Comparison of ENCODE assay signal across 7 mouse cellular contexts in genomic region chr3:88177562-88178345, GRCm38 (mm10). TPM values are rescaled to one million over a fixed set of nuclear protein-coding genes. Genes with fewer than 3 reads are reported as not detected.
DNase-seq lines count a peak whose midpoint lies in the region; ATAC-seq lines count a peak whose summit lies in the region.

No protein-coding gene starts in this region.

- H3K9me3 ChIP-seq in intestine, embryonic 16.5 days (ENCODE audit: control insufficient read depth, low read length), result no peaks in the 10 kb centered on the region
- H3K9me3 ChIP-seq in midbrain, embryonic 11.5 days (ENCODE audit: control insufficient read depth, low read length), result no peaks in the 10 kb centered on the region

- peaks cover 5% of the 10 kb centered on the region; the same call in 1 of the 2 replicates for H3K4me1 ChIP-seq in intestine, embryonic 16.5 days (ENCODE audit: control insufficient read depth, insufficient read depth, low read length)
- H3K4me1 ChIP-seq in midbrain, embryonic 11.5 days (ENCODE audit: control insufficient read depth, insufficient read depth, low read length), result peaks cover 6% of the 10 kb centered on the region; the same call in 1 of the 2 replicates

- under 1% methylated on average over 49 of the region's 49 CpGs for WGBS in intestine, embryonic 16.5 days
- under 1% methylated on average over 49 of the region's 49 CpGs for WGBS in midbrain, embryonic 11.5 days

- peak overlapping the region; percentile 66 for H3K4me2 ChIP-seq in intestine, embryonic 16.5 days (ENCODE audit: low read depth, low read length)
- peak overlapping the region; percentile 49 for H3K4me2 ChIP-seq in midbrain, embryonic 11.5 days

- intact Hi-C loops in left cerebral cortex, postnatal 36 days (cut with DNase I), result loop anchor here (5.0 kb wide), 1 partner anchor 35 kb away; the partner anchor contains the start of gene Mef2d

- H3K36me3 ChIP-seq in intestine, embryonic 16.5 days (ENCODE audit: control insufficient read depth, insufficient read depth, low read length), result peaks cover 2% of the 10 kb centered on the region
- H3K36me3 ChIP-seq in midbrain, embryonic 11.5 days (ENCODE audit: control insufficient read depth, insufficient read depth, low read length), result no peaks in the 10 kb centered on the region

- peak; percentile 99 for DNase-seq in adrenal gland, adult 8-10 months
- DNase-seq in embryo, embryonic 9.5 days (ENCODE audit: extremely low spot score), result peak; percentile 97
- DNase-seq in gastrocnemius, postnatal 4 days (ENCODE audit: low spot score in 2 of 2), result peak; percentile 95 to 99
- peak; percentile 100 for DNase-seq in left cerebral cortex, postnatal 36 days (ENCODE audit: low spot score in 2 of 2)
- peak; percentile 100 for DNase-seq in midbrain, embryonic 11.5 days (ENCODE audit: low spot score, missing footprints)
- DNase-seq in skeletal muscle tissue, adult 2 months (ENCODE audit: low read depth, low spot score), result peak; percentile 100

- no peaks in the 10 kb centered on the region for H3K27me3 ChIP-seq in intestine, embryonic 16.5 days (replicated peaks; ENCODE audit: control insufficient read depth, insufficient read depth, low read length)
- H3K27me3 ChIP-seq in midbrain, embryonic 11.5 days (ENCODE audit: control insufficient read depth, insufficient read depth, low read length), result peaks cover 3% of the 10 kb centered on the region; the same call in 1 of the 2 replicates

- H3K27ac ChIP-seq in intestine, embryonic 16.5 days (ENCODE audit: low read length), result peak overlapping the region; percentile 89
- H3K27ac ChIP-seq in midbrain, embryonic 11.5 days (ENCODE audit: low read depth, low read length), result peak overlapping the region; percentile 94

- peak; percentile 100 for ATAC-seq in intestine, embryonic 16.5 days
- ATAC-seq in midbrain, embryonic 11.5 days (ENCODE audit: low FRiP score), result peak; percentile 99

- peak overlapping the region; percentile 64 for H3K9ac ChIP-seq in intestine, embryonic 16.5 days (ENCODE audit: low read depth, low read length)
- peak overlapping the region; percentile 88 for H3K9ac ChIP-seq in midbrain, embryonic 11.5 days (ENCODE audit: low read length)

- H3K4me3 ChIP-seq in intestine, embryonic 16.5 days (ENCODE audit: low read length), result peak overlapping the region; percentile 47
- H3K4me3 ChIP-seq in midbrain, embryonic 11.5 days (ENCODE audit: low read depth, low read length), result peak overlapping the region; percentile 55

RNA-seq across cellular contexts. Expression of gene Mef2d, which starts 35.6 kb away (rescaled TPM):
- total RNA-seq in adrenal gland, adult 8-10 months (2022), result 100 to 1,000 TPM in 1 of 4 experiments, 10 to 100 TPM in 3; 82.0 to 111 (median 89.0) TPM
- total RNA-seq in gastrocnemius, postnatal 4 days (2021), result 100 to 1,000 TPM; 160 to 174 TPM
- polyA plus RNA-seq in intestine, embryonic 16.5 days (2015; fragmentation: Nextera tagmentation; extraction: Ambion mirVana), result 13.7 and 23.2 TPM in 2 replicates
- total RNA-seq in left cerebral cortex, postnatal 36 days (2021), result 100 to 1,000 TPM; 203 to 231 TPM
- 9.0 and 10.9 TPM in 2 replicates for polyA plus RNA-seq in midbrain, embryonic 11.5 days (2014; fragmentation: Nextera tagmentation; extraction: Ambion mirVana)

Comparison
In these comparisons a context has a peak if more than half of its experiments do, and no peak if none do; other contexts are left out.
1. Peak in every context shown above with its lines: DNase-seq, ATAC-seq, H3K4me3 ChIP-seq and H3K27ac ChIP-seq.